Mouse (Mus musculus) hematopoietic stem cell, adult 5-6 weeks (primary cell): Measurements from ENCODE around the gene Itpkb. TPM values are rescaled to one million over a fixed set of nuclear protein-coding genes. Genes with fewer than 3 reads are reported as not detected.

Experiments used
- ATAC-seq, 2 experiments: fragments of 125-278 bp in 1 of 2; replicated peaks in 1 of 2; 2 replicates each; pipeline ENCODE4 v1.8.0; 2016 to 2017; ENCODE audit warnings: inconsistent platforms in 2 of 2, mild to moderate bottlenecking in 2 of 2, moderate number of reproducible peaks in 2 of 2, low read depth in 1 of 2, moderate TSS enrichment in 1 of 2; ENCODE audit not compliant: low FRiP score in 2 of 2, poor library complexity in 2 of 2, severe bottlenecking in 2 of 2, insufficient read depth in 1 of 2, low TSS enrichment in 1 of 2
- total RNA-seq: library from RNA; stranded (forward); fragments of 172-1452, 232-1000 nt; gene quantifications from 2 replicates; pipeline ENCODE4 v1.2.3, GENCODE M21; 2017

Itpkb gene
- total RNA-seq, 1 experiment from 2014 or later = 25.3 TPM

DNA sequence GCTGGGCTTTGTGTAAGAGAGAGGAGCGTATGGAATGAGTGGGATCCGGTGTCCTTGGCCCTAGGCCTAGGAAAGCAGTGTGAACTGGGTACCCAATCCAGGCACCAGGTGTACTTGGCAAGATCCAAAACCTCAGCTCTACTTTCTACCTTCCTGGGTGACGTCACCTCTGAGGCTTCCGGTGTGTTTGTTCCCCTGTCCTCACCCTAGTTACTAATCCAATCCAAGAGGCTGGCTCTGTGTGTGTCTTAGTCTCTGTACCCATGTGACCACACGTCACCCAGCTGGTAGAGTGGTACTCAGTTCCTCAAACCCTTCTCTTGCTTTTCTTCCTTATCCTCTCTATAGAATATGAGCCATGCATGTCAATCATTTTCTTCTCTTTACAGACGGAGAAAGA, 71.4 kb downstream of the Itpkb start:
- ATAC-seq = peak in 1 of 2 experiments; percentile 21; a peak in 2 of 4 replicates

DNA sequence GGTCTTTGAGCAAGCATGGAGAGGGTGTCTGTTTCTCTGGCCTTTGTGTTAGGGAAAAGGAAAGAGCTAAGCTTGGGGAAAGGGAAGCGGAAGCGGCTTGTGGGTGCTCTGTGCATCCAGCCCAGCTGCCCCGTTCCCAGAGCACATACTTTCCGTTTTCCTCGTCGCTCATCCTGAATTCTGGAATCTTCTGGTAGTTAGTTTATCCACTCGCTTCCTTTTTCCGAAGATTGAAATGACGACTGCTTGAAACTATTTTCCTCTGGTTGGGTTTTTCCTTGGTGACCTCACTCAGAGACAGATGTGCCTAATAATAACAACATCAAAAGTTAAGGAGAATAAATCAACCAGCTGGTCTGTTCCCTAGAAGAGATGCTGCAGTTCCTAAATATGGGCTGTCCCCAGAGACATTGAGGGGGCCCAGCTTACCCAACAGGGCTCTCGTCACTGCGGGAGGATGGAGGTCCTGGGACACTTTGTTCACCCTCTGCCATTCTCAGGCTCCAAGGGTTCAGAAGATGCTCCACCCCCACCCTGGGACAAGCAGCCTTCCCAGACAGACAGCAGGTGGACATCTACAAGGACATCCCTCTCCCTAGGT, 72.3 kb downstream of the Itpkb start:
- no peak for ATAC-seq

DNA sequence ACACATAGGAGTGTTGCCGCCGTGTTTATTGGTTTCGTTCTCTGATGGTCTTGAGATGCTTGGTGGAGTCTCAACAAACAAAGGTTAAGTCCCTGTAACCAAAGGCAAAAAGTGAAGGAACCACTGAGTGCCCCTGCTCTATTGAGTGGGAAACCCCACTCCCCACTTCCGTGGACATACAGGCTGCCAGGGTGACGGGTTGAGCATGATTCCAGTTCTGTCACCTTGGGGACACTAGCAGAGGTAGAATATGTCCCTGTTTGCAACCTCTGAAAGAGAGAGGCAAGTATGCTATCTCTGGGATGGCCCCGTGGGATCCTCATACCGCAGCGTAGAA, 73.0 kb downstream of the Itpkb start:
- no peak for ATAC-seq

DNA sequence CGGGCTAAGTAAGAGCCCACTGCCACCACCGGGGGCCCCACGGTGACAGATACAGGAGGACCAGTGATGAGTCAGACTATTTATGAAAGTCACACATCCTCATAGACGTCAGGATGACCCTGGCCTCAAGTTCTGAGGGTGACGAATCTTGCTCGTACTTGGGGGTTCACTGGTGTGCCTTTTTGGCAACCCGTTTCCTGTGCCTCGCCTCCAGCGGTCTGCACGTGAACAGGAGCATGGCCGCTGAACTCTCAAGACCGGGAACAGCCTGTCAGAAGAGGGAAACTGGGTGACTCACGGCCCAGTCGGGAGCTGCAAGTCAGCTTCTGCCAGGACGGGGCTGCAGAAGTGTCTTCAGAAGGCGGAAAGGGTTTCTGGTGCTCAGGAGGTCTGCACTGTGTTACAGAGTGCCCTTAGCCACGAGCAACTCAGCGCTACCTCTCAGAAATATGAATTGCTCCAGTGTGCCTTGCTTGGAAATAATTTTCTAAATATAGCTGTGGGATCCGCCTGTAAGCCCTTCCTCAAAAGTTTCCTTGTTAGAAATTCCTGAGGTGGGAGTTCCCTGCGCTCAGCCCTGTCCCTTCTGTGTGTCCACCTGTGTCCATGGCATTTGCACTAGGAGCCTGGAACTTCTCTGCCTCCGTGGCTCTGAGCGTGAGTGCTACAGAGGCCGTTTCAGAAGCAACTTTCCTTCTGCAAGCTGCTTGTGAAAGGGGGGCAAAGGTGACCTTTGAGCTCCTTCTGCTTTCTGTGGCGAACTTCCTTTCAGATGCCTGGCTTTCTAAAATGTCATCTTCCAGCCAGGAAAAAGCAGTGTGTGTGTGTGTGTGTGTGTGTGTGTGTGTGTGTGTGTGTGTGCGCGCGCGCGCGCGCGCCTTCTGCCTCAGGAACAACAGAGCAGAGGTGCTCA, 73.7 kb downstream of the Itpkb start:
- ATAC-seq = peak; percentile 58 to 71

DNA sequence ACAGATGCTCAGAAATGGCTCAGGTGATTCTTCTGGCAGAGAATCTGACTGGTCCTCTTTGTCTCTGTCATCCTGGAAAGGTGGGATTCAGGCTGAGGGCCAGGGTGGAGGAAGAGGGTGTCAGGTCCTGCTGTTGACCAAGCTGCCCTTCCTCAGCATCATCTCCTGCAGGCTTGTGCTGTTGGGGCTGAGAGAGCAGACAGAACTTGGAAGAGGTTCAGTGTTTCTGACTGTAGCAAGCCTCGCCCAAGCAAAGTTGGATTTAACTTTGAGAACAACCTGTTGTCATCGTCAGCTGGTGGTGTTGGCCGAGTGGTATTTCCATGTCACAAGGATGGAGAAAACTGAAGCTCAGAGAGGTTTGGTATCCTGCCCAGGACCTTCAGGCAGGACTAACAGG, 74.4 kb downstream of the Itpkb start:
- ATAC-seq = no peak

DNA sequence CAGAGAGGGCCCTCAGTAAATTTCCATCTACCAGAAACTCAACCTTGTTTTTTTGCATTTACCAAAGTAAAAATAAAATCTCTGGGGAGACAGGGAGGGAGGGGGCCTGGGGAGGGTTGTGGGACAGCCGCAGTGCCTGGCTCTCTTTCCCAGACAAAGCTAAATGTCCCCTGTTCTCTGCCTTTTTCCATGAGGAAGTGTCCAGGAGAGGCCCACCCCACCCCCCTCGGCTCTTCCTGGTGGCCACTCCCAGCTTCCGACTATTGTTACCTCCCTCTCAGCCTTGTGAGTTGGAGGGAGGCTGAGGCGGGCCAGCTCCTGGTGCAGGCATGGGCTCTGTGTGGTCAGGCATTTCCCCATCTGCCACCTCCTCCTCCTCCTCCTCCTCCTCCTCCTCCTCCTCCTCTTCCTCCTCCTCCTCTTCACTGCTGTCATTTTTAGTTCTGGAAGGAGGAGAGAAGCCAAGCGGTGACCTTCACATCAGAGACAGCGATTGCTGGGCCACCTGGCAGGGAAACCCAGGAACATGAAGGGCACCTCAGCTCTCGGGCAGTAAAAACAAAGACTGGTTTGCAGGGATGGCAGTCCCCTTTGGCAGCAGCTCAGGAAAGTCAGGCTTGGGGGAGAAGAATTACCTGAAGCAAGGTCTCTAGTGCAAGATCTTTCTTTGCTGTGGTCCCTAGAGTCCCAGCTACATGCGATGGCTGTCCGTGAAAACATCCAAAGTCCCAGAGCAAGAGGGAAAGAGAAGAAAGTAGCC, 75.5 kb downstream of the Itpkb start:
- no peak for ATAC-seq

DNA sequence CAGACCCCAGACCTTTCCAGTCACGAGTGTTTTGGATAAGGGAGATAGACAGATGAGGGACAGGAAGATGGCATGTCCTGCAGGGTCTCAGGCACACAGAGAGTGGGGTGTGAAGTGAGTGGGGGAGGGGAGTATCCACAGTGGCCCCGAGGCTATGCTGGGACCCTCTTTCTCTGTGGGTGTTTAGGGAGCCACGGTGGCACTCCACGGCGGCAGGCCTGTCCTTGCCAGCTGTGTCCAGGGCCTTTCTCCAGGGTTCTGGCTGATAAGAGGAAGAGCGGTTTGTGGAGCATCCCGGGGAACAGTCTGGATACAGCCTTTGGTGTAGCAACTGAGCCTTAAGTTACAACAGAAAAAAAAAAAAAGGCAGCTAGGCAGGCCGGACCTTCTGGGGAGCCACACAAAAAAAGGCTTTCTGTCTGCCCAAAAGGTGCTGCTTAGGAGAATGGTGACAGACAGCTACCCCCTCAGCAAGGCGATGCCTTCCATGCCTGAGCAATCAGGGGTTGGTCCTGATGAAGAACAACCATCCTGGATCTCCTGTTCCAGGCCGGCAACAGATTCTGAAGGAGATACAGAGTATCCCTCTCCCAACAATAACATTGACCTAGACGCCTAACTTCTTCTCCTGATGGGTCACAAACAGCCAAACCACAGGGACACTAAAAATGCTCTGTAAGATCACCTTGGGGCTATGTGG, 76.2 kb downstream of the Itpkb start:
- no peak for ATAC-seq

DNA sequence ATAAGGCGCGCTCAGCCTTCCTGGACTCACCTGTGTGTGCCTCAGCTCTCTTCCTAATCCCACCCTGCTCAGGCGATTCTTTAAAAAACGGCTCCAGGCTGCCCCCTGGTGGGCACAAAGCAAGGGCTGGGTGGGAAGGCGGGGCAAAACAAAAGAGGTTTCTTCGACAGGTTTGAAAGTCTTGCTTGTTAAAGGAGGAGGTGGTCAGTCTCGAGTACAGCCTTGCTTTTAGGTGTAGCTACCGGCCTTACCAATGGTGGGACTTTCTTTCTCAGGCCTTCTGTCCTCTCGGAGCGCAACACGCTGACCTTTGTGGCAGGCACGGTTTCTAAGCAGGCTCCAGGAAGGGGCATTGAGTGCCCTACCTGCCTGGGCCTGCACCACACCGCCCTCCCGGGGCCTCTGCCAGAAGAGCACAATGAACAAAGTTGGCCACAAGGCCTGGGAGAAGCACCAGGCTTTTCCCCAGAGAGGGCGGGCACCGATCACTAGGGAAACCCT, 76.9 kb downstream of the Itpkb start:
- peak; percentile 26 to 42; a peak in 1 of 4 replicates for ATAC-seq

DNA sequence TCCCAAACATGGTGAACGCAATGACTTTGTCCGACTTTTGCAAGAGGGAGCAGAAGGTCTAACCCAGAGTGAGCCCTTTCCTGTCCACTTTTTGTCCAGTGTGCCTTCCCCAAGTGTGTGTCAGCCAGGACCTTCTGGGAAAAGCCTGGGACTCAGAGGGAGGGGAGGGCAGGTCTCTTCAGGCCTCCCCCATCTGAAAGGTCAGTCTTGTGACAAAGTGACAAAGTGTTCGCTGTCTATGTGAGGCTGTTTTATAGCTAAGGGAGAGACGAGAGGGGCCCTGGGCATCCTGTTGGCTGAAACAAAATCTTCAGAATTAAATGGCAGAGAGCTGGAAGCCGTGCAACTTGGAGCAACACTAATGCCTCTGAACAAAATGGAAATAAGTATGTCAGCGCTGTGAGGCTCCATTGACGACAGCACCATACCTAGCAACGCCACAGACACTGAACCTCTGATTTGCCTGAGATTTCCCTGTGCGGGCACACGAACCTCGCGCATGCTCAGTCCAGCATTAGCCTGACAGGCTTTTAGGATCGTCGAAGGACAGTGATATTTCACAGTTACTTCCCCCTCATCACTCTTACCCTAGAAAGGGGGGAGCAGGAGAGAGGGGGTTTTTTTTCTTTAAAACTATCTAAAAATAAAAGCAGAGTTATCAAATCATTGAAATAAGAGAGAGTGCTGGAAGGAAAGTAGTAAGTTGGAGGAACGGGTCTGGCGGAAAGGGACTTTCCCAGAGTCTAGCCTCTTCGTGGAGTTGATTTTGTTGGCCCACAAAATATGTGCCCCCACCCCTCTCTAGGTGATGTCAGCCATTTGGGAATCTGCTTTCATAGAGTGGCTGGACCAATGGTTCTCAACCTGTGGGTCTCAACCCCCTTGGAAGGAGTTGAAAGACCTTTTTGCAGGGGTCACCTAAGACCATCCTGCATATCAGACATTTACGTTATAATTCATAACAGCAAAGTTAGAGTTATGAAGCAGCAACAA, 77.7 kb downstream of the Itpkb start:
- ATAC-seq = no peak

DNA sequence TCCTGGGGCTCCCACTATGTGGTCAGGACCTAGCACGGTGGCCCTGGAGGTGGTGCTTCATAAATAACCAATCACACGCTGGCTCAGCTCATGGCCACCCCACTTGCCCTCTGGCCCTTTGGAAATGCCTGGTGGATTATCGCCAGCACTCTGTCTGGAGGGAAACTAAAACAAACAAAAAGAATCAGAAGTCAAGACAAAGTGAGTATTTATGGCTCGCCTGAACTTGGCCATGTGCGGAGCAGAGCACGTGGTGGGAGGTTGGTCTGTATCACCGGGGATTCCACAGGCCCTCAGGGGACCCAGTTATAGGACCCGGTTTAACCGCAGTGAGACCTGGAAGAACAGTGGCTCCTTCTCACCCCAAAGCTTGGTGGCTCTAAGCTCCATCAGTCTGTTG, 78.5 kb downstream of the Itpkb start:
- no peak for ATAC-seq

DNA sequence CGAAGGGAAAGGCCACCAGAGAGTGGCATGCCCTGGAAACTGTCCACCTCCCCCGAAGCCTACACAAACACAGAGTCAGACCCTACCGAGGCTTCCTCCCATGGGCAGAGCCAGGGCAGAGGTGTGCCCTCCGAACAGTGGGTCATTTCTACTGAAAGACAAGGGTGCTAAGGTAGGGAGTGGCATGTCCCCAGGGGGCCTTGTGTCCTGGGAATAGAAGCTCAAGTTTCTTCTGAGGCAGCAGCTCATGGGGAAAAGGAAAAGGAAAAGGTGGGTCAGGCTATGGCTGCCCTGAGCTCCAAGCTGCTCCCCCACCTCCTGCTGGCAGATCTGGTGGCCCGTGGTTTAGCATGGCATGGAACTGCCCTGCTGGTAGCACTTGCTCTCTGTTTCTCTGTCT, 79.5 kb downstream of the Itpkb start:
- ATAC-seq = no peak

DNA sequence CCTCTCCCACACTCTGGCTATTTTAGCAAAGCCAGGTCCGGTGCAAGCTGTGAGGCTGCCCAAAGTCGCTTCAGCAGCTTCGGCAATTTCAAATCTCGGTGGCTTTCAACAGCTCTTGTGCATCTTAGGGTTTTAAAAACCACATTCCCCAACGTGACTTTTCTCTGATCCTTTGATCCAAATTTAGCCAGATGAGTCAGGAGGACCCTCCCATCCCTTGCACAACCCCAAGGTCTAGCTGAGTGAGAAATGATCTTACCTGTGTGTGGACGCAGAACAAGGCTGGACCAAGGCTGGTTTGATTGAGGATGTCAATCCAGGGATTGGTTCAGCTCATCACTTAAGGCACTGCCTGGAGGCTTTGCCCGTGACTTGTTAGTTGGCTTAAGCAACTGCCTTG, 80.0 kb downstream of the Itpkb start:
- ATAC-seq = no peak

DNA sequence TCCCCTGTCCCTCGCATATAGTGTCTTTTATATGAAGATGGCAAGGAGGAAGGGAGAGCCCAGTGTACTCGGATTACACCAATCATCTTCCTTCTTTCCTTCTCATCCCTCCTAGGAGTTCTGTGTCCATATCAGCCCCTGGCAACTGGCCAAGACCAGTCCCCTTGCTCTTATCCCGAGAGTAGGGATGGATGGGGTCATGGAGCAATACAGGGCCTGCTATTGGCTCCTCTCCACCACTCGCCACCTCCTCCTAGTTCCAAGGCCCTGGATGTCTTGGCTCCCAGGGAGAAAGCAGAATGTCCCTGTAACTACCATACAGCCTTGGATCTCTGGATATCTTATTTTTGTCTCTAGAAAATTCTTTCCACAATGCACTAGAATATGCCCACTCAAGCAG, 84.8 kb downstream of the Itpkb start:
- no peak for ATAC-seq

DNA sequence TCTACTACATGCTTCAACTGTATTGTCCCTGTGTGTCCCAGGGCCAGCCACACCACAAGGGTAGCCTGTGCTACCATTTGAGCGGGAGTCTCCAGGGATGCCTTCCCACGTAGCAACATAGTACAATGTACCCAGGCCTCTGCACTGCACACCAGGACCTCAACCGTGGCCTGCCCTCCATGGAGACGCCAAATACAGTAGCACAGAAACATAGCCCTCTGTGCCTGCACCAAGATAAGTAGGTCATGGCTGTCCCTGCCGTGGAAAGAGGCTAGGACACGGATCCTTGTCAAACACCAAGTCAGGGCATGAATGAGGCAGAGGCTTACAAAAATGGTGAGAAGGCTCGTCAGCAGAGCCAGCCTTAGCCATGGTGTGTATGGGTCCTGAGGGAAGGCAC, 85.6 kb downstream of the Itpkb start:
- ATAC-seq = no peak

DNA sequence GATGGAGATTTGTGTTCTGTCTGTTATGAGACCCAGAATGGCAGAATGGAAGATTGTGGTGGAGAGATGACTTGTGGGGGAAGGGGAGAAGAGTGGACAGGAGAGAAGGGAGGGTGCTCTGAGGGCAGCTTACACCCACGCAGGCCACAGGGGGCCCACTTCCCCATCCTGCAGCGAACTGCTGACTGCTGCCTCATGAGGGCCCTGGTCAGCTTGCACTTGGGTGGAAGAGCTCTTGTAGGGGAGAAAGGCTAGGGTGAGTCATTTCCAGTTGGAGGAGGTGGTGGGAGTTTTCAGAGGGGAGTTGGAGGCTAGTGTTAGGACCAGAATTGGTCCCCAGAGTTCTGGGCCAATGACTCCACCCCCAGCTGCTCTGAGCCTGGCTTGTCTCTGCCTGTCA, 86.8 kb downstream of the Itpkb start:
- ATAC-seq = peak; percentile 46 to 67; a peak in 3 of 4 replicates

DNA sequence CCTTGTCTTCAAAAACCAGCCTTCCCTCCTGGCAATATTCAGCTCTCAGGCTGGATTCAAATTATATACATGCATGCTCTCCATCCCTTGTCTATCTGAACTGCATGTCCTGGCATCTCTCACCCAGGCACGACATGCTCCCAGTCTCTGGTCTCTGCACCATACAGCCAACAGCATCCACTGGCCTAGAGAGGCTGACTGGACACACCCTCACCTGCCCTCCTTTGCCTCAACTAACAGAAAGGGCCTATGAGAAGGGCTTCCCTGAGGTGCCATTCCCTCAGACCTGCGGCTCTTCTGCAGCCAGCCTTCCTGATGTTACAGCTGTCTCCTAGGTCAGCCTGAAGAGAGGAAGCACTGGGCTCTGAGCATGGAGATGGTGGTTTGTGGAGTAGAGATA, 88.8 kb downstream of the Itpkb start:
- ATAC-seq = no peak
